In genomic region chr14:26913681-26914268, GRCm38 (mm10) we compare ENCODE assay signal across 15 mouse cellular contexts. TPM values are rescaled to one million over a fixed set of nuclear protein-coding genes. Genes with fewer than 3 reads are reported as not detected.
DNase-seq lines count a peak whose midpoint lies in the region; ATAC-seq and TF ChIP-seq lines count a peak whose summit lies in the region.
"Had no signal": no experiment of that assay in that cellular context is flagged by ENCODE, and none has a peak within 500 bp of the region (broad histone marks: within the 10 kb centered on the region; RNA-seq: fewer than 3 reads in every experiment).

No protein-coding gene starts in this region.

- ATAC-seq in embryonic facial prominence, embryonic 14.5 days (ENCODE audit: low read depth) = peak; percentile 75
- no peak; the same call in 1 of the 2 replicates for ATAC-seq in kidney, postnatal 0 days (replicated peaks; ENCODE audit: low FRiP score, low read depth)

- no peak overlapping the region for H3K27ac ChIP-seq in embryonic facial prominence, embryonic 14.5 days (replicated peaks; ENCODE audit: low read depth, low read length)
- H3K27ac ChIP-seq in embryonic facial prominence, embryonic 10.5 days (replicated peaks) = no peak overlapping the region
- no peak overlapping the region for H3K27ac ChIP-seq in kidney, postnatal 0 days
- H3K27ac ChIP-seq: heart, embryonic 15.5 days; left cerebral cortex, adult 2 months; liver, embryonic 13.5 days had no signal

- intact Hi-C loops in left cerebral cortex, postnatal 4 days (cut with DNase I) = no loop called here

- 74% methylated on average over 9 of the region's 9 CpGs for WGBS in embryonic facial prominence, embryonic 14.5 days
- WGBS in embryonic facial prominence, embryonic 10.5 days = 80% methylated on average over 9 of the region's 9 CpGs
- 44% methylated on average over 9 of the region's 9 CpGs for WGBS in kidney, postnatal 0 days

- no peak for TF ChIP-seq CTCF in kidney, postnatal 0 days (IDR thresholded peaks at IDR 0.05; ENCODE audit: low read depth)

- peak; percentile 32 for DNase-seq in embryonic facial prominence, embryonic 14.5 days (ENCODE audit: low spot score)
- DNase-seq in embryonic facial prominence, embryonic 10.5 days (ENCODE audit: low spot score) = no peak
- peak; percentile 71 for DNase-seq in kidney, postnatal 0 days (ENCODE audit: low spot score)
- DNase-seq in kidney, adult 9 months = no peak
- peak; percentile 14 for DNase-seq in embryo, embryonic 9.5 days (ENCODE audit: extremely low spot score)
- DNase-seq in left cerebral cortex, postnatal 4 days = peak; percentile 27
- no peak for DNase-seq in gastrocnemius, postnatal 4 days (ENCODE audit: low spot score in 2 of 2)
- no peak for DNase-seq in urinary bladder, adult 18-20 months (ENCODE audit: low spot score in 2 of 2)
- DNase-seq: gastrocnemius, postnatal 36 days; liver, embryonic 13.5 days; midbrain, embryonic 14.5 days had no signal

- H3K27me3 ChIP-seq in embryonic facial prominence, embryonic 14.5 days (replicated peaks; ENCODE audit: control insufficient read depth, insufficient read depth, low read length) = no peaks in the 10 kb centered on the region
- H3K27me3 ChIP-seq in embryonic facial prominence, embryonic 10.5 days (replicated peaks; ENCODE audit: low read depth, poor library complexity, severe bottlenecking) = no peaks in the 10 kb centered on the region
- H3K27me3 ChIP-seq in kidney, postnatal 0 days (ENCODE audit: insufficient read depth, low read length) = no peaks in the 10 kb centered on the region
- H3K27me3 ChIP-seq: heart, embryonic 15.5 days; liver, embryonic 13.5 days had no signal

- no peaks in the 10 kb centered on the region for H3K4me1 ChIP-seq in embryonic facial prominence, embryonic 14.5 days (ENCODE audit: control insufficient read depth, insufficient read depth, low read length)
- H3K4me1 ChIP-seq in embryonic facial prominence, embryonic 10.5 days = 0 out of 2 replicates have a peak, but pooled peaks cover 3% of the 10 kb centered on the region
- H3K4me1 ChIP-seq in kidney, postnatal 0 days (replicated peaks; ENCODE audit: insufficient read depth, low read length) = no peaks in the 10 kb centered on the region
- H3K4me1 ChIP-seq: liver, embryonic 13.5 days had no signal

- H3K36me3 ChIP-seq in embryonic facial prominence, embryonic 14.5 days (ENCODE audit: control insufficient read depth, insufficient read depth, low read length) = peaks cover 8% of the 10 kb centered on the region
- peaks cover 5% of the 10 kb centered on the region for H3K36me3 ChIP-seq in embryonic facial prominence, embryonic 10.5 days (replicated peaks)
- H3K36me3 ChIP-seq in kidney, postnatal 0 days (ENCODE audit: insufficient read depth, low read length) = 0 out of 2 replicates have a peak, but pooled peaks cover 4% of the 10 kb centered on the region
- H3K36me3 ChIP-seq: liver, embryonic 13.5 days had no signal

- no peak overlapping the region for H3K4me3 ChIP-seq in embryonic facial prominence, embryonic 14.5 days (ENCODE audit: low read depth, low read length)
- no peak overlapping the region for H3K4me3 ChIP-seq in embryonic facial prominence, embryonic 10.5 days
- H3K4me3 ChIP-seq in kidney, postnatal 0 days (replicated peaks; ENCODE audit: low read depth, low read length) = no peak overlapping the region
- H3K4me3 ChIP-seq: erythroblast, embryonic 14.5 days; heart, embryonic 15.5 days; left cerebral cortex, adult 2 months; liver, embryonic 13.5 days had no signal

- no peak overlapping the region for H3K9ac ChIP-seq in embryonic facial prominence, embryonic 14.5 days (ENCODE audit: low read depth, low read length)
- H3K9ac ChIP-seq in kidney, postnatal 0 days (ENCODE audit: low read depth, low read length) = no peak overlapping the region
- H3K9ac ChIP-seq: heart, embryonic 15.5 days; liver, embryonic 13.5 days had no signal

- no peak overlapping the region for H3K4me2 ChIP-seq in embryonic facial prominence, embryonic 14.5 days (ENCODE audit: low read depth, low read length)
- no peak overlapping the region for H3K4me2 ChIP-seq in kidney, postnatal 0 days (ENCODE audit: low read length)
- H3K4me2 ChIP-seq: heart, embryonic 15.5 days; liver, embryonic 13.5 days had no signal

- no peaks in the 10 kb centered on the region for H3K9me3 ChIP-seq in embryonic facial prominence, embryonic 14.5 days (ENCODE audit: control insufficient read depth, low read length)
- no peaks in the 10 kb centered on the region for H3K9me3 ChIP-seq in embryonic facial prominence, embryonic 10.5 days
- H3K9me3 ChIP-seq in kidney, postnatal 0 days (replicated peaks; ENCODE audit: low read length) = no peaks in the 10 kb centered on the region
- H3K9me3 ChIP-seq: heart, embryonic 15.5 days; liver, embryonic 13.5 days had no signal

RNA-seq across cellular contexts. Expression of gene Asb14, which starts 19.4 kb away (rescaled TPM):
- polyA plus RNA-seq in embryonic facial prominence, embryonic 14.5 days (2014; fragmentation: Nextera tagmentation; extraction: Ambion mirVana) = 0.54 and 0.55 TPM in 2 replicates
- polyA plus RNA-seq in embryonic facial prominence, embryonic 10.5 days (2016; fragmentation: Nextera tagmentation; extraction: Ambion mirVana) = not detected in 2 replicates
- 0.12 and 0.19 TPM in 2 replicates for polyA plus RNA-seq in kidney, postnatal 0 days (2015; fragmentation: Nextera tagmentation; extraction: Ambion mirVana)
- total RNA-seq in left cerebral cortex, postnatal 4 days (2021) = not detected
- 10 to 100 TPM in 1 of 2 experiments, 1 to 10 TPM in 1; 10.0 to 17.6 TPM for total RNA-seq in gastrocnemius, postnatal 4 days (2021)
- polyA plus RNA-seq: erythroblast, embryonic 14.5 days; liver, embryonic 13.5 days; spleen, adult 2 months had no signal

RNA-seq across cellular contexts. Expression of gene Appl1, which starts 57.3 kb away (rescaled TPM):
- 48.6 and 50.8 TPM in 2 replicates for polyA plus RNA-seq in embryonic facial prominence, embryonic 14.5 days (2014; fragmentation: Nextera tagmentation; extraction: Ambion mirVana)
- polyA plus RNA-seq in embryonic facial prominence, embryonic 10.5 days (2016; fragmentation: Nextera tagmentation; extraction: Ambion mirVana) = 31.7 and 33.4 TPM in 2 replicates
- polyA plus RNA-seq in kidney, postnatal 0 days (2015; fragmentation: Nextera tagmentation; extraction: Ambion mirVana) = 36.6 and 38.8 TPM in 2 replicates
- 10 to 100 TPM; 60.6 to 70.6 TPM for total RNA-seq in left cerebral cortex, postnatal 4 days (2021)
- total RNA-seq in gastrocnemius, postnatal 4 days (2021) = 10 to 100 TPM; 30.7 to 31.7 TPM

Comparison
In these comparisons a context has a peak if more than half of its experiments do, and no peak if none do; other contexts are left out.
1. DNase-seq: peak in embryonic facial prominence, embryonic 14.5 days (single experiment), kidney, postnatal 0 days (single experiment), embryo, embryonic 9.5 days (single experiment) and left cerebral cortex, postnatal 4 days (single experiment); none in embryonic facial prominence, embryonic 10.5 days (single experiment), kidney, adult 9 months (single experiment), gastrocnemius, postnatal 4 days (0 of 2) and urinary bladder, adult 18-20 months (0 of 2).